In genomic region chr8:95951794-95952193, GRCm38 (mm10) we compare ENCODE assay signal across 8 mouse cellular contexts.
DNase-seq lines count a peak whose midpoint lies in the region; ATAC-seq and TF ChIP-seq lines count a peak whose summit lies in the region.

No protein-coding gene starts in this region.

- TF ChIP-seq POLR2A in embryonic fibroblast, embryonic 13.5 days (IDR thresholded peaks at IDR 0.05; ENCODE audit: low read depth, low read length): no peak

- H3K27me3 ChIP-seq in heart, embryonic 14.5 days (ENCODE audit: control insufficient read depth, insufficient read depth, low read length): no peaks in the 10 kb centered on the region; the same call in 1 of the 2 replicates
- no peaks in the 10 kb centered on the region for H3K27me3 ChIP-seq in liver, embryonic 11.5 days (replicated peaks; ENCODE audit: control insufficient read depth, insufficient read depth, low read length)
- H3K27me3 ChIP-seq in neural tube, embryonic 11.5 days (ENCODE audit: control insufficient read depth, insufficient read depth, low read length): no peaks in the 10 kb centered on the region

- 2% methylated on average over 17 of the region's 17 CpGs for WGBS in heart, embryonic 14.5 days
- WGBS in liver, embryonic 11.5 days: 6% methylated on average over 17 of the region's 17 CpGs
- WGBS in neural tube, embryonic 11.5 days: 1% methylated on average over 17 of the region's 17 CpGs

- H3K27ac ChIP-seq in embryonic fibroblast, embryonic 13.5 days (ENCODE audit: insufficient read depth, low read length): no peak overlapping the region
- H3K27ac ChIP-seq in heart, embryonic 14.5 days (replicated peaks in 1 of 2; ENCODE audit: control insufficient read depth in 1 of 2, insufficient read depth in 1 of 2, low read depth in 2 of 2, low read length in 2 of 2): no peak overlapping the region
- H3K27ac ChIP-seq in liver, embryonic 11.5 days (ENCODE audit: low read depth, low read length): no peak overlapping the region
- H3K27ac ChIP-seq in neural tube, embryonic 11.5 days (ENCODE audit: low read depth, low read length): no peak overlapping the region

- H3K4me1 ChIP-seq in embryonic fibroblast, embryonic 13.5 days (ENCODE audit: control insufficient read depth, insufficient read depth, low read length): no peaks in the 10 kb centered on the region
- H3K4me1 ChIP-seq in heart, embryonic 14.5 days (ENCODE audit: control insufficient read depth in 2 of 2, insufficient read depth in 2 of 2, low read length in 2 of 2): no peaks in the 10 kb centered on the region
- no peaks in the 10 kb centered on the region for H3K4me1 ChIP-seq in liver, embryonic 11.5 days (replicated peaks; ENCODE audit: control insufficient read depth, insufficient read depth, low read length)
- H3K4me1 ChIP-seq in neural tube, embryonic 11.5 days (ENCODE audit: control insufficient read depth, insufficient read depth, low read length): no peaks in the 10 kb centered on the region

- no peak for ATAC-seq in heart, embryonic 14.5 days (ENCODE audit: insufficient number of reproducible peaks, insufficient read depth, low FRiP score, low read depth)
- ATAC-seq in liver, embryonic 11.5 days (replicated peaks; ENCODE audit: low FRiP score): 0 out of 2 replicates have a peak, but pooled peaks have one; percentile 41
- ATAC-seq in neural tube, embryonic 11.5 days (ENCODE audit: insufficient read depth, low FRiP score, low TSS enrichment): peak; percentile 83

- 0 out of 2 replicates have a peak, but pooled peaks cover 4% of the 10 kb centered on the region for H3K9me3 ChIP-seq in heart, embryonic 14.5 days (ENCODE audit: control insufficient read depth, low read length)
- no peaks in the 10 kb centered on the region for H3K9me3 ChIP-seq in liver, embryonic 11.5 days (ENCODE audit: control insufficient read depth, low read length)
- H3K9me3 ChIP-seq in neural tube, embryonic 11.5 days (ENCODE audit: control insufficient read depth, low read length): no peaks in the 10 kb centered on the region

- no peaks in the 10 kb centered on the region for H3K36me3 ChIP-seq in heart, embryonic 14.5 days (ENCODE audit: control insufficient read depth, insufficient read depth, low read length)
- H3K36me3 ChIP-seq in liver, embryonic 11.5 days (ENCODE audit: control insufficient read depth, insufficient read depth, low read length): no peaks in the 10 kb centered on the region
- H3K36me3 ChIP-seq in neural tube, embryonic 11.5 days (ENCODE audit: control insufficient read depth, insufficient read depth, low read length): no peaks in the 10 kb centered on the region

- H3K9ac ChIP-seq in heart, embryonic 14.5 days (ENCODE audit: low read length): peak overlapping the region; percentile 51
- no peak overlapping the region for H3K9ac ChIP-seq in liver, embryonic 11.5 days (ENCODE audit: low read depth, low read length)
- no peak overlapping the region for H3K9ac ChIP-seq in neural tube, embryonic 11.5 days (ENCODE audit: low read length)

- peak overlapping the region; percentile 66 for H3K4me2 ChIP-seq in heart, embryonic 14.5 days (ENCODE audit: low read length)
- H3K4me2 ChIP-seq in liver, embryonic 11.5 days: peak overlapping the region; percentile 24
- H3K4me2 ChIP-seq in neural tube, embryonic 11.5 days (ENCODE audit: low read depth): peak overlapping the region; percentile 38

- peak overlapping the region; percentile 10; the same call in 1 of the 2 replicates for H3K4me3 ChIP-seq in embryonic fibroblast, embryonic 13.5 days (ENCODE audit: insufficient read depth, low read length)
- peak overlapping the region; percentile 30 to 45 for H3K4me3 ChIP-seq in heart, embryonic 14.5 days (ENCODE audit: control insufficient read depth in 1 of 2, insufficient read depth in 1 of 2, low read depth in 1 of 2, low read length in 2 of 2)
- no peak overlapping the region for H3K4me3 ChIP-seq in liver, embryonic 11.5 days (ENCODE audit: low read depth, low read length)
- H3K4me3 ChIP-seq in neural tube, embryonic 11.5 days (ENCODE audit: low read depth, low read length): peak overlapping the region; percentile 23; the same call in 1 of the 2 replicates

- TF ChIP-seq CTCF in embryonic fibroblast, embryonic 13.5 days (IDR thresholded peaks at IDR 0.05; ENCODE audit: borderline replicate concordance, insufficient read depth, low read length): peak; percentile 76

- DNase-seq in CD4-positive helper T cell, adult 2 months (ENCODE audit: low read depth, low spot score): peak; percentile 2
- peak; percentile 79 for DNase-seq in brain, adult 2 months (ENCODE audit: low read depth, low spot score)
- peak; percentile 76 for DNase-seq in kidney, postnatal 14 days
- DNase-seq in liver, embryonic 11.5 days (ENCODE audit: low spot score): peak; percentile 58
- DNase-seq in neural tube, embryonic 11.5 days (ENCODE audit: low spot score): peak; percentile 87
- DNase-seq in thymus, postnatal 0 days (ENCODE audit: low spot score): peak; percentile 34

Comparison
In these comparisons a context has a peak if more than half of its experiments do, and no peak if none do; other contexts are left out.
1. DNase-seq: peak in every context shown above with its lines; median percentile 87 in neural tube, embryonic 11.5 days; 79 in brain, adult 2 months; 76 in kidney, postnatal 14 days; 58 in liver, embryonic 11.5 days; 34 in thymus, postnatal 0 days; 2 in CD4-positive helper T cell, adult 2 months.